28 mouse cellular contexts compared by ENCODE assay signal in the genomic region with DNA sequence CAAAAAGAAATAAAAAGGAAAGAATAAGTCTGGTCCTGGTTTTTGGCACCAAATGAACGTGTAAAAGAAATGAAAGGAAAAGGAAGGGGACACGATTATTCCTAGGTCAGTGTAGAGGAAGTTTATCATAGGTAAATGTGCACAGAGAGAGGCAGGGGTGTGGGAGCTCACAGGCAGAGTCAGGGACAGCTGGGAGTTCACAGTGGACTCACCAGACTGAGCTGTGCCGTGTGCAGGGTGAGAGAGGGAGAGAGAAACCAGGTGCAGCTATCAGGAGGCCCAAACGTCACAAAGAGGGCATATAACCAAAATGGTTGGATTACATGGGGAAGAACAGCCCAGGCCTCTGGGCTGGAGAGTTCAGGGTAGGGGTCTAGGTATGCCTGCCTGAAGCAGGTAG.
DNase-seq lines count a peak whose midpoint lies in the region; ATAC-seq and TF ChIP-seq lines count a peak whose summit lies in the region.
"Had no signal": no experiment of that assay in that cellular context is flagged by ENCODE, and none has a peak within 500 bp of the region (broad histone marks: within the 10 kb centered on the region; RNA-seq: fewer than 3 reads in every experiment).

No protein-coding gene starts in this region.

- no peak for ATAC-seq in liver, postnatal 0 days
- ATAC-seq in stomach, embryonic 15.5 days (ENCODE audit: insufficient read depth, low FRiP score, low read depth) = peak; percentile 70; the same call in 1 of the 2 replicates
- no peak; the same call in 1 of the 2 replicates for ATAC-seq in stomach, postnatal 0 days (ENCODE audit: low FRiP score, low TSS enrichment)
- ATAC-seq in liver, embryonic 13.5 days (ENCODE audit: low read depth) = no peak
- no peak for ATAC-seq in liver, embryonic 15.5 days (ENCODE audit: insufficient read depth)
- ATAC-seq: activated CD4-positive, CD25-positive, alpha-beta regulatory T cell, adult 4 months; CD4-positive, CD25-positive, alpha-beta regulatory T cell, adult 4 months; forebrain, embryonic 13.5 days; forebrain, embryonic 16.5 days had no signal

- no peaks in the 10 kb centered on the region for H3K27me3 ChIP-seq in liver, postnatal 0 days (ENCODE audit: insufficient read depth, low read length)
- H3K27me3 ChIP-seq in stomach, embryonic 15.5 days (replicated peaks) = no peaks in the 10 kb centered on the region
- no peaks in the 10 kb centered on the region for H3K27me3 ChIP-seq in stomach, postnatal 0 days (ENCODE audit: control insufficient read depth, insufficient read depth, low read length)
- no peaks in the 10 kb centered on the region for H3K27me3 ChIP-seq in liver, embryonic 13.5 days
- no peaks in the 10 kb centered on the region for H3K27me3 ChIP-seq in liver, embryonic 15.5 days
- no peaks in the 10 kb centered on the region for H3K27me3 ChIP-seq in embryonic facial prominence, embryonic 10.5 days (replicated peaks; ENCODE audit: low read depth, poor library complexity, severe bottlenecking)
- H3K27me3 ChIP-seq: embryonic facial prominence, embryonic 12.5 days; embryonic facial prominence, embryonic 15.5 days; forebrain, embryonic 13.5 days; heart, embryonic 13.5 days had no signal

- WGBS in liver, postnatal 0 days (ENCODE audit: insufficient replicate concordance) = 47% methylated on average over 4 of the region's 4 CpGs
- WGBS in stomach, embryonic 15.5 days = 35% methylated on average over 4 of the region's 4 CpGs
- WGBS in stomach, postnatal 0 days = 41% methylated on average over 4 of the region's 4 CpGs
- 57% methylated on average over 4 of the region's 4 CpGs for WGBS in liver, embryonic 13.5 days (ENCODE audit: insufficient replicate concordance)
- 37% methylated on average over 4 of the region's 4 CpGs for WGBS in liver, embryonic 15.5 days (ENCODE audit: insufficient replicate concordance)
- 74% methylated on average over 4 of the region's 4 CpGs for WGBS in embryonic facial prominence, embryonic 10.5 days

- peak; percentile 17 for DNase-seq in liver
- DNase-seq in liver, postnatal 0 days = no peak
- DNase-seq in stomach, postnatal 0 days (ENCODE audit: low spot score) = no peak
- no peak for DNase-seq in liver, embryonic 13.5 days
- no peak for DNase-seq in embryonic facial prominence, embryonic 10.5 days (ENCODE audit: low spot score)
- no peak for DNase-seq in urinary bladder, adult 2 months (ENCODE audit: low spot score)
- DNase-seq: adrenal gland, postnatal 10 days; adrenal gland, postnatal 36 days; cerebellum, adult 18-20 months; cerebellum, adult 9-10 months; cerebellum, postnatal 14 days; gastrocnemius, postnatal 10 days; gastrocnemius, postnatal 36 days; heart, adult 2 months; heart, postnatal 14 days; heart, postnatal 4 days had no signal

- H3K27ac ChIP-seq in liver, postnatal 0 days (ENCODE audit: low read depth) = no peak overlapping the region
- H3K27ac ChIP-seq in stomach, embryonic 15.5 days = 0 out of 2 replicates have a peak overlapping the region, but pooled peaks have one; percentile 32
- H3K27ac ChIP-seq in stomach, postnatal 0 days (replicated peaks) = no peak overlapping the region
- 0 out of 2 replicates have a peak overlapping the region, but pooled peaks have one; percentile 12 for H3K27ac ChIP-seq in liver, embryonic 13.5 days
- no peak overlapping the region for H3K27ac ChIP-seq in liver, embryonic 15.5 days (replicated peaks)
- H3K27ac ChIP-seq in embryonic facial prominence, embryonic 10.5 days (replicated peaks) = no peak overlapping the region
- H3K27ac ChIP-seq: embryonic facial prominence, embryonic 12.5 days; embryonic facial prominence, embryonic 15.5 days; forebrain, embryonic 10.5 days; forebrain, embryonic 13.5 days; heart, adult 2 months; heart, embryonic 13.5 days; hindbrain, embryonic 14.5 days had no signal

- no peaks in the 10 kb centered on the region for H3K9me3 ChIP-seq in liver, postnatal 0 days (ENCODE audit: low read length)
- no peaks in the 10 kb centered on the region for H3K9me3 ChIP-seq in stomach, embryonic 15.5 days
- no peaks in the 10 kb centered on the region for H3K9me3 ChIP-seq in stomach, postnatal 0 days (ENCODE audit: control insufficient read depth, low read length)
- no peaks in the 10 kb centered on the region for H3K9me3 ChIP-seq in liver, embryonic 13.5 days (replicated peaks)
- no peaks in the 10 kb centered on the region for H3K9me3 ChIP-seq in liver, embryonic 15.5 days (replicated peaks)
- H3K9me3 ChIP-seq in embryonic facial prominence, embryonic 10.5 days = no peaks in the 10 kb centered on the region
- H3K9me3 ChIP-seq: embryonic facial prominence, embryonic 12.5 days; embryonic facial prominence, embryonic 15.5 days; forebrain, embryonic 10.5 days; forebrain, embryonic 13.5 days; heart, embryonic 10.5 days; heart, embryonic 13.5 days had no signal

- H3K36me3 ChIP-seq in liver, postnatal 0 days (replicated peaks; ENCODE audit: insufficient read depth, low read length) = no peaks in the 10 kb centered on the region
- H3K36me3 ChIP-seq in stomach, embryonic 15.5 days = no peaks in the 10 kb centered on the region
- H3K36me3 ChIP-seq in stomach, postnatal 0 days (ENCODE audit: control insufficient read depth, insufficient read depth, low read length) = no peaks in the 10 kb centered on the region
- H3K36me3 ChIP-seq in liver, embryonic 13.5 days = 0 out of 2 replicates have a peak, but pooled peaks cover 9% of the 10 kb centered on the region
- 0 out of 2 replicates have a peak, but pooled peaks cover 5% of the 10 kb centered on the region for H3K36me3 ChIP-seq in liver, embryonic 15.5 days (replicated peaks)
- H3K36me3 ChIP-seq in embryonic facial prominence, embryonic 10.5 days (replicated peaks) = peaks cover 6% of the 10 kb centered on the region
- H3K36me3 ChIP-seq: embryonic facial prominence, embryonic 12.5 days; embryonic facial prominence, embryonic 15.5 days had no signal

- H3K9ac ChIP-seq in liver, postnatal 0 days (replicated peaks) = no peak overlapping the region
- no peak overlapping the region for H3K9ac ChIP-seq in stomach, embryonic 15.5 days
- no peak overlapping the region for H3K9ac ChIP-seq in stomach, postnatal 0 days (ENCODE audit: low read length)
- H3K9ac ChIP-seq in liver, embryonic 13.5 days = peak overlapping the region; percentile 19; the same call in 1 of the 2 replicates
- H3K9ac ChIP-seq in liver, embryonic 15.5 days = no peak overlapping the region
- H3K9ac ChIP-seq: embryonic facial prominence, embryonic 12.5 days; embryonic facial prominence, embryonic 15.5 days; forebrain, embryonic 13.5 days; heart, embryonic 13.5 days; hindbrain, embryonic 14.5 days had no signal

- H3K4me1 ChIP-seq in liver, postnatal 0 days (ENCODE audit: insufficient read depth) = peaks cover 60% of the 10 kb centered on the region
- peaks cover 7% of the 10 kb centered on the region; the same call in 1 of the 2 replicates for H3K4me1 ChIP-seq in stomach, embryonic 15.5 days
- no peaks in the 10 kb centered on the region for H3K4me1 ChIP-seq in stomach, postnatal 0 days (replicated peaks; ENCODE audit: control insufficient read depth, insufficient read depth)
- H3K4me1 ChIP-seq in liver, embryonic 13.5 days (replicated peaks) = peaks cover 84% of the 10 kb centered on the region
- H3K4me1 ChIP-seq in liver, embryonic 15.5 days (replicated peaks) = peaks cover 69% of the 10 kb centered on the region
- peaks cover 51% of the 10 kb centered on the region for H3K4me1 ChIP-seq in embryonic facial prominence, embryonic 10.5 days

- TF ChIP-seq EP300 in liver, postnatal 0 days (IDR thresholded peaks at IDR 0.05; ENCODE audit: low read depth) = no peak
- no peak for TF ChIP-seq EP300 in stomach, postnatal 0 days (optimal IDR thresholded peaks at IDR 0.05)

- no peak overlapping the region for H3K4me2 ChIP-seq in liver, postnatal 0 days (ENCODE audit: low read depth, low read length)
- no peak overlapping the region for H3K4me2 ChIP-seq in stomach, embryonic 15.5 days
- no peak overlapping the region for H3K4me2 ChIP-seq in stomach, postnatal 0 days (replicated peaks; ENCODE audit: low read depth)
- H3K4me2 ChIP-seq in liver, embryonic 13.5 days = peak overlapping the region; percentile 67
- peak overlapping the region; percentile 67 for H3K4me2 ChIP-seq in liver, embryonic 15.5 days
- H3K4me2 ChIP-seq: embryonic facial prominence, embryonic 12.5 days; embryonic facial prominence, embryonic 15.5 days; forebrain, embryonic 13.5 days; heart, embryonic 13.5 days; hindbrain, embryonic 14.5 days had no signal

- no peak overlapping the region for H3K4me3 ChIP-seq in liver, postnatal 0 days (ENCODE audit: low read depth, low read length)
- no peak overlapping the region for H3K4me3 ChIP-seq in stomach, embryonic 15.5 days (replicated peaks)
- H3K4me3 ChIP-seq in stomach, postnatal 0 days (ENCODE audit: low read depth, low read length) = no peak overlapping the region
- peak overlapping the region; percentile 57; the same call in 1 of the 2 replicates for H3K4me3 ChIP-seq in liver, embryonic 13.5 days (replicated peaks)
- H3K4me3 ChIP-seq in liver, embryonic 15.5 days (replicated peaks) = peak overlapping the region; percentile 10; the same call in 1 of the 2 replicates
- no peak overlapping the region for H3K4me3 ChIP-seq in embryonic facial prominence, embryonic 10.5 days
- H3K4me3 ChIP-seq: embryonic facial prominence, embryonic 12.5 days; embryonic facial prominence, embryonic 15.5 days; forebrain, embryonic 10.5 days; forebrain, embryonic 13.5 days; heart, adult 2 months; heart, embryonic 10.5 days; heart, embryonic 13.5 days had no signal

- no peak for TF ChIP-seq CTCF in liver, postnatal 0 days (IDR thresholded peaks at IDR 0.05; ENCODE audit: low read depth)
- TF ChIP-seq CTCF in stomach, postnatal 0 days (IDR thresholded peaks at IDR 0.05; ENCODE audit: low read depth) = no peak

Comparison
In these comparisons a context has a peak if more than half of its experiments do, and no peak if none do; other contexts are left out.
1. H3K27ac ChIP-seq: peak in stomach, embryonic 15.5 days (single experiment) and liver, embryonic 13.5 days (single experiment); none in liver, postnatal 0 days (single experiment), stomach, postnatal 0 days (single experiment), liver, embryonic 15.5 days (single experiment) and embryonic facial prominence, embryonic 10.5 days (single experiment).
2. H3K4me2 ChIP-seq: peak in liver, embryonic 13.5 days (single experiment) and liver, embryonic 15.5 days (single experiment); none in liver, postnatal 0 days (single experiment), stomach, embryonic 15.5 days (single experiment) and stomach, postnatal 0 days (single experiment).
3. H3K4me3 ChIP-seq: peak in liver, embryonic 13.5 days (single experiment) and liver, embryonic 15.5 days (single experiment); none in liver, postnatal 0 days (single experiment), stomach, embryonic 15.5 days (single experiment), stomach, postnatal 0 days (single experiment) and embryonic facial prominence, embryonic 10.5 days (single experiment).